Mouse (Mus musculus) MEL (cell line): ENCODE data around the gene Pgls. TPM values are rescaled to one million over a fixed set of nuclear protein-coding genes. Genes with fewer than 3 reads are reported as not detected.

ENCODE experiments used
- DNase-seq: peaks from one replicate; pipeline ENCODE4 v3.0.0; 2011; ENCODE audit warnings: low read depth, low spot score
- H3K27ac ChIP-seq: 2 replicates; pipeline ENCODE4 v1.5.1; 2012; ENCODE audit warnings: low read depth, mild to moderate bottlenecking, control low read depth, low read length, moderate library complexity; ENCODE audit not compliant: control insufficient read depth
- H3K27me3 ChIP-seq, 2 experiments: fragments of 150-350 bp in 1 of 2; sonication (generic) in 1 of 2; 2 replicates each; pipeline ENCODE4 v1.6.1; 2012; ENCODE audit warnings: low read length in 2 of 2, mild to moderate bottlenecking in 2 of 2, improper control_type of control experiment in 1 of 2, moderate library complexity in 1 of 2; ENCODE audit not compliant: insufficient read depth in 2 of 2, control insufficient read depth in 1 of 2
- H3K36me3 ChIP-seq, 2 experiments: 2 replicates each; pipeline ENCODE4 v1.6.1; 2012 to 2014; ENCODE audit warnings: low read length in 2 of 2, improper control_type of control experiment in 1 of 2, inconsistent platforms in 1 of 2, mild to moderate bottlenecking in 1 of 2; ENCODE audit not compliant: insufficient read depth in 2 of 2, control insufficient read depth in 1 of 2
- H3K4me1 ChIP-seq, 2 experiments: fragments of 150-350 bp in 1 of 2; sonication (generic) in 1 of 2; 2 replicates each; pipeline ENCODE4 v1.6.1; 2012; ENCODE audit warnings: low read length in 2 of 2, improper control_type of control experiment in 1 of 2, mild to moderate bottlenecking in 1 of 2; ENCODE audit not compliant: insufficient read depth in 2 of 2, control insufficient read depth in 1 of 2
- H3K4me3 ChIP-seq, 2 experiments: fragments of 150-350 bp in 1 of 2; sonication (generic) in 1 of 2; 2 replicates each; pipeline ENCODE4 v1.5.1; 2012; ENCODE audit warnings: low read depth in 2 of 2, low read length in 2 of 2, mild to moderate bottlenecking in 2 of 2, moderate library complexity in 2 of 2, control low read depth in 1 of 2, improper control_type of control experiment in 1 of 2; ENCODE audit not compliant: control insufficient read depth in 1 of 2, insufficient read depth in 1 of 2
- H3K79me2 ChIP-seq: 2 replicates; pipeline ENCODE4 v1.6.1; 2012; ENCODE audit warnings: mild to moderate bottlenecking, low read length, moderate library complexity; ENCODE audit not compliant: control insufficient read depth, poor library complexity, insufficient read depth
- H3K9ac ChIP-seq: 2 replicates; pipeline ENCODE4 v1.6.1; 2012; ENCODE audit warnings: low read depth, mild to moderate bottlenecking, control low read depth, low read length, moderate library complexity; ENCODE audit not compliant: control insufficient read depth, poor library complexity, severe bottlenecking
- H3K9me3 ChIP-seq: fragments of 150-350 bp; sonication (generic); replicated peaks from 2 replicates; pipeline ENCODE4 v1.6.1; 2012; ENCODE audit warnings: mild to moderate bottlenecking, low read length, improper control_type of control experiment, moderate library complexity; ENCODE audit not compliant: insufficient read depth
- BHLHE40 ChIP-seq: IDR thresholded peaks from 2 replicates; pipeline ENCODE4 v1.6.1; 2012; ENCODE audit warnings: low read depth, mild to moderate bottlenecking, inconsistent platforms, low read length, improper control_type of control experiment, borderline replicate concordance
- CHD1 ChIP-seq: IDR thresholded peaks from 2 replicates; pipeline ENCODE4 v1.6.1; 2012; ENCODE audit warnings: low read depth, mild to moderate bottlenecking, inconsistent platforms, low read length, improper control_type of control experiment
- CTCF ChIP-seq, 3 experiments: IDR thresholded peaks in 2 of 3; conservative IDR thresholded peaks in 1 of 3; 2 replicates each; pipeline ENCODE4 v1.5.1; 2011 to 2012; ENCODE audit warnings: low read length in 3 of 3, low read depth in 2 of 3, mild to moderate bottlenecking in 2 of 3, improper control_type of control experiment in 1 of 3, inconsistent platforms in 1 of 3, mixed read lengths in 1 of 3, moderate library complexity in 1 of 3; ENCODE audit not compliant: control insufficient read depth in 1 of 3, insufficient read depth in 1 of 3, poor library complexity in 1 of 3, severe bottlenecking in 1 of 3
- E2F4 ChIP-seq: IDR thresholded peaks from 2 replicates; pipeline ENCODE4 v1.6.1; 2011; ENCODE audit warnings: low read depth, low read length, improper control_type of control experiment, borderline replicate concordance
- EP300 ChIP-seq, 2 experiments: IDR thresholded peaks; 2 replicates each; pipeline ENCODE4 v1.6.1; 2011; ENCODE audit warnings: improper control_type of control experiment in 2 of 2, low read length in 2 of 2, low read depth in 1 of 2, mild to moderate bottlenecking in 1 of 2
- ETS1 ChIP-seq: IDR thresholded peaks from 2 replicates; pipeline ENCODE4 v1.6.1; 2012; ENCODE audit warnings: low read depth, mild to moderate bottlenecking, inconsistent platforms, low read length, improper control_type of control experiment, moderate library complexity
- MAFK ChIP-seq: IDR thresholded peaks from 2 replicates; pipeline ENCODE4 v1.6.1; 2011; ENCODE audit warnings: low read depth, mild to moderate bottlenecking, low read length, improper control_type of control experiment, borderline replicate concordance
- MAX ChIP-seq: IDR thresholded peaks from 2 replicates; pipeline ENCODE4 v1.6.1; 2011; ENCODE audit warnings: low read length, improper control_type of control experiment
- MEF2A ChIP-seq: IDR thresholded peaks from 2 replicates; pipeline ENCODE4 v1.6.1; 2014; ENCODE audit warnings: low read depth, mild to moderate bottlenecking, inconsistent platforms, low read length, improper control_type of control experiment; ENCODE audit not compliant: poor library complexity, insufficient replicate concordance, severe bottlenecking; ENCODE audit errors: extremely low read depth
- MXI1 ChIP-seq: IDR thresholded peaks from 2 replicates; pipeline ENCODE4 v1.6.1; 2011; ENCODE audit warnings: mild to moderate bottlenecking, low read depth, low read length, improper control_type of control experiment
- MYB ChIP-seq: IDR thresholded peaks from 2 replicates; pipeline ENCODE4 v1.6.1; 2011; ENCODE audit warnings: mild to moderate bottlenecking, low read depth, low read length, improper control_type of control experiment
- NRF1 ChIP-seq: IDR thresholded peaks from 2 replicates; pipeline ENCODE4 v1.6.1; 2014; ENCODE audit warnings: low read depth, mild to moderate bottlenecking, inconsistent platforms, low read length, improper control_type of control experiment, moderate library complexity; ENCODE audit not compliant: poor library complexity, insufficient read depth, severe bottlenecking
- POLR2AphosphoS2 ChIP-seq: IDR thresholded peaks from 2 replicates; pipeline ENCODE4 v1.6.1; 2011; ENCODE audit warnings: low read length, improper control_type of control experiment
- POLR2AphosphoS5 ChIP-seq: IDR thresholded peaks from 2 replicates; pipeline ENCODE4 v1.6.1; 2012; ENCODE audit warnings: low read depth, borderline replicate concordance, mild to moderate bottlenecking, inconsistent platforms, low read length, moderate library complexity, mixed read lengths
- SMC3 ChIP-seq: IDR thresholded peaks from 2 replicates; pipeline ENCODE4 v1.6.1; 2011; ENCODE audit warnings: low read depth, low read length, improper control_type of control experiment
- TAL1 ChIP-seq: IDR thresholded peaks from 2 replicates; pipeline ENCODE4 v1.6.1; 2012; ENCODE audit warnings: mild to moderate bottlenecking, inconsistent platforms, low read length, moderate library complexity, mixed read lengths
- TBP ChIP-seq: IDR thresholded peaks from 2 replicates; pipeline ENCODE4 v1.8.0; 2011; ENCODE audit warnings: low read depth, low read length, improper control_type of control experiment
- TCF12 ChIP-seq: IDR thresholded peaks from 2 replicates; pipeline ENCODE4 v1.6.1; 2014; ENCODE audit warnings: low read depth, mild to moderate bottlenecking, inconsistent platforms, low read length, improper control_type of control experiment, moderate library complexity
- UBTF ChIP-seq: IDR thresholded peaks from 2 replicates; pipeline ENCODE4 v1.6.1; 2012; ENCODE audit warnings: low read depth, mild to moderate bottlenecking, inconsistent platforms, low read length, improper control_type of control experiment, moderate library complexity, borderline replicate concordance; ENCODE audit not compliant: insufficient read depth
- USF1 ChIP-seq: IDR thresholded peaks from 2 replicates; pipeline ENCODE4 v1.6.1; 2014; ENCODE audit warnings: low read depth, mild to moderate bottlenecking, inconsistent platforms, low read length, improper control_type of control experiment, moderate library complexity
- ZMIZ1 ChIP-seq: IDR thresholded peaks from 2 replicates; pipeline ENCODE4 v1.6.1; 2012; ENCODE audit warnings: low read depth, mild to moderate bottlenecking, inconsistent platforms, low read length, improper control_type of control experiment, moderate library complexity
- polyA plus RNA-seq, 2 experiments: library from polyadenylated mRNA; stranded (reverse) in 1 of 2; unstranded in 1 of 2; fragments of >175 nt in 1 of 2; fragments of >200 nt in 1 of 2; gene quantifications; 2 replicates each; pipeline versions ENCODE4 v1.2.1 to v1.2.4; 2012; ENCODE audit warnings: low replicate concordance in 2 of 2, low read depth in 1 of 2; ENCODE audit not compliant: insufficient read length in 2 of 2, insufficient read depth in 1 of 2, missing spikeins in 1 of 2
- total RNA-seq: library from RNA; depleted of rRNA; stranded (reverse); fragments of 300-350 nt; gene quantifications from 2 replicates; pipeline ENCODE4 v1.2.3, GENCODE M21; 2012

The Pgls gene
- total and polyA plus RNA-seq, 3 experiments = 225 to 257 TPM; not detected in 1

DNA sequence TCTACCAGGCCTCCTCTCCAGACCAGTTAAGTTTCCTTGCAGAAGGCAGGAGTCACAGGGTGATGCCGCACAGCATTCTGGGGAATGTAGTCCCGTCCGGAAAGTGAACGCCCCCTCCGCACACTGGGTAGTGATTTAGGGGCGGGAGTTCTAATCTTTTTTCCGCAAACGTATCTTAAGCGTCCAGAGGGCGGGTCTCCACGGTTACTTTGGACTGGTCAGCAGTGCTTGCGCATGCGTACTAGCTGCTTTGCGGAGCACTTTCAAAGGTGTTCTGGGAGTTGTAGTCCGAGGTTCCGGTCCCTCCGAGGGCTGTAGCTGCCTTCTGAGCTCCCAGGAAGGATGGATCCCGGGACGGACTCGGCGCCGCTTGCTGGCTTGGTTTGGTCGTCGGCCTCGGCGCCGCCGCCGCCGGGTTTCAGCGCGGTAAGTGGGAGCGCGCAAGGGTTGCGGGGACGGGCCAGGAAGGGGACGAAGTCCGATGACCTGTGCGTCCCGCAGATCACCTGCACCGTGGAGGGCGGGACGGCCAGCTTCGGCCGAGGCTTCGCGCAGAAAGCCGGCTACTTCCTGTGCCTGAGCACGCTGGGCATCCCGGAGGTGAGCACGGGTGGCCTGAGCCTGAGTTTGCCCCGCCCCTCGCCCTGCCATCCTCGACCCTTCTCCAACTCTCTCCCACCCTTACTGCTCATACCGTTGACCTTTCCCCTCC is 49.2 kb upstream of the Pgls start, which contains the start of gene Mvb12a (continued):
- TF ChIP-seq POLR2AphosphoS2 = no peak
- TF ChIP-seq POLR2AphosphoS5 = no peak
- peak; percentile 80; the same call in 1 of the 2 replicates for TF ChIP-seq E2F4
- TF ChIP-seq EP300 (IDR thresholded peaks at IDR 0.05; ENCODE audit: low read depth in 1 of 2, low read length in 2 of 2) = no peak; a peak in 1 of 4 replicates
- TF ChIP-seq, all 39 proteins: peak for 20

DNA sequence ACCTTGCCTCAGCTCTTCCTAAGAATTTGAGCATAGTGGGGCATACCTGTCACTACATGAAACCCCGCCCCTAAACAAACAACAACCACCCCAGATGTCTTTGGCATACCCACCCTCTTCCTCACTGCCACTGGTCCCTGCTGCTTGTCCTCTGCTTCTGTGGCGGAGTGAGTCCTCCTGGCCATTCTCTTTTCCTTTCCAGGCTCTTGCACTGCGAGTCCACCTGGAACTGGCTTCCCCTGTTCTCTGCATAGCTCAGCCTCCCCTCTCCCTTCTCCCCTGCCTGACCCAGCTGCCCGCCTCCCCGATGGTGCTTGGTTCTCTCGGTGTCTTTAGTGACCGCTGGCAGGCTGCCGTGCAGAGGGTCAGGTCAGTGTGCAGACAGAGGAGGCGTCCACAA is 48.2 kb upstream of the Pgls start:
- no peak for DNase-seq

DNA sequence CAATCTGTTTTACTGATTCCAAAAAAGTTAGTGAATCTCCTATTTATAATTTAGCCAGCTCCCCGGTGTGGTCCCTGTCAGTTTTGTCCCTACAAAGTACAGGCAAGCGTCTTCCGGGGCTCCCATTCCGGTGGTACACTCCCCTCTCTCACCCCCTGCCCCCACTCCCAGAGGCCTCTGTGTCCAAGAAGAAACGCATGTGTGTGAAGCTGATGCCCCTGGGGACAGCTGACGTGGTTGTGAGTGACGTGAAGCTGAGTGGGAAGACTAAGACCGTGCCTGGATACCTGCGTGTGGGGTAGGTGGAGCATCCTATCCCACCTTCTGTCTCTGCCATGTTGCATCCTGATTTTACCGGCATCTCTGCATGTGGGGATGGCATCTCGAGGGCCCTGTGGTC is 46.9 kb upstream of the Pgls start:
- Histone ChIP-seq H3K4me3 (no peak overlapping the region), H3K9ac (no peak overlapping the region), H3K27me3 (no peaks in the 10 kb centered on the region), H3K79me2 (0 out of 2 replicates have a peak, but pooled peaks cover 6% of the 10 kb centered on the region), H3K36me3 (peaks cover 0 to 5% of the 10 kb centered on the region in 2 experiments; a peak in 2 of 4 replicates), H3K27ac (no peak overlapping the region), H3K9me3 (no peaks in the 10 kb centered on the region), H3K4me1 (peaks cover 2 to 8% of the 10 kb centered on the region in 2 experiments; a peak in 1 of 4 replicates)
- TF ChIP-seq E2F4 = no peak
- TF ChIP-seq BHLHE40 = no peak
- no peak for TF ChIP-seq MAX
- TF ChIP-seq TCF12 = no peak
- no peak for TF ChIP-seq MXI1
- DNase-seq = no peak

More for the DNA sequence above, 48.2 kb upstream of the Pgls start:
- Histone ChIP-seq H3K4me1 (peaks cover 2 to 8% of the 10 kb centered on the region in 2 experiments; a peak in 1 of 4 replicates), H3K9me3 (no peaks in the 10 kb centered on the region), H3K36me3 (peaks cover 0 to 5% of the 10 kb centered on the region in 2 experiments; a peak in 2 of 4 replicates), H3K79me2 (0 out of 2 replicates have a peak, but pooled peaks cover 6% of the 10 kb centered on the region), H3K27ac (no peak overlapping the region), H3K9ac (no peak overlapping the region), H3K27me3 (no peaks in the 10 kb centered on the region), H3K4me3 (peak overlapping the region; percentile 88 to 93; a peak in 2 of 4 replicates)
- TF ChIP-seq UBTF (no peak), ETS1 (no peak), TBP (no peak), TAL1 (no peak), POLR2AphosphoS2 (no peak), CTCF (IDR thresholded peaks at IDR 0.05 in 2 of 3, conservative IDR thresholded peaks at IDR 0.05 in 1 of 3; ENCODE audit: control insufficient read depth in 1 of 3, insufficient read depth in 1 of 3, low read depth in 2 of 3, low read length in 3 of 3, poor library complexity in 1 of 3, severe bottlenecking in 1 of 3) (no peak), USF1 (no peak), MYB (no peak), CHD1 (no peak), SMC3 (no peak), NRF1 (no peak), BHLHE40 (no peak), ZMIZ1 (no peak), MEF2A (no peak), MAFK (no peak)
